Mouse (Mus musculus) liver, adult 2 months (tissue): Measurements from ENCODE around the gene Mtap.

Source experiments
- CTCF ChIP-seq: fragments of 200-500 bp; IDR thresholded peaks from 2 replicates; pipeline ENCODE4 v1.5.1; 2011; ENCODE audit warnings: low read depth, low read length, control low read depth
- POLR2A ChIP-seq: fragments of 200-500 bp; IDR thresholded peaks from 2 replicates; pipeline ENCODE4 v1.6.1; 2011; ENCODE audit warnings: low read length, control low read depth; ENCODE audit not compliant: insufficient read depth; ENCODE audit errors: extremely low read depth

- TF ChIP-seq CTCF (peak; percentile 90), POLR2A (no peak)
Measured at GRCm38 (mm10) chr4:89128080-89128936, 8.6 kb upstream of the Mtap start.
